Mouse (Mus musculus) gastrocnemius, adult 2 months (tissue): ENCODE data around the gene Cmss1. TPM values are rescaled to one million over a fixed set of nuclear protein-coding genes. Genes with fewer than 3 reads are reported as not detected.

Experiments used
- DNase-seq: peaks from one replicate; pipeline ENCODE4 v3.0.0; 2022
- H3K27ac ChIP-seq: fragments of 200-600 bp; 2 replicates; pipeline ENCODE4 v1.8.1; 2022; ENCODE audit warnings: mild to moderate bottlenecking
- H3K4me3 ChIP-seq: fragments of 200-600 bp; 2 replicates; pipeline ENCODE4 v1.8.1; 2022; ENCODE audit warnings: mild to moderate bottlenecking, moderate library complexity
- CTCF ChIP-seq: fragments of 200-600 bp; IDR thresholded peaks from 2 replicates; pipeline ENCODE4 v1.8.1; 2022; ENCODE audit warnings: antibody characterized with exemption, mild to moderate bottlenecking, moderate library complexity
- intact Hi-C: fragments of 180-260 bp; cut with DNase I; formaldehyde crosslinking; loops from one replicate; pipeline ENCODE4 v1.15.1; 2025
- total RNA-seq, 2 experiments: library from RNA; stranded (reverse); gene quantifications; 2 replicates each; pipeline ENCODE4 v1.2.3; 2021

The Cmss1 gene
- total RNA-seq, 2 experiments from 2014 or later = 33.0 to 44.0 TPM

GRCm38 (mm10) chr16:57530547-57530946 lies 76.1 kb downstream of the Cmss1 start:
- peak overlapping the region; percentile 66 for H3K27ac ChIP-seq
- intact Hi-C loops = no loop called here
- DNase-seq = no peak
- TF ChIP-seq CTCF = no peak
- no peak overlapping the region for H3K4me3 ChIP-seq

- no peak overlapping the region for H3K4me3 ChIP-seq
- peak overlapping the region; percentile 85 for H3K27ac ChIP-seq
- intact Hi-C loops = no loop called here
- no peak for DNase-seq
- no peak for TF ChIP-seq CTCF
Measured at GRCm38 (mm10) chr16:57528457-57528856, 78.2 kb downstream of the Cmss1 start.

DNA sequence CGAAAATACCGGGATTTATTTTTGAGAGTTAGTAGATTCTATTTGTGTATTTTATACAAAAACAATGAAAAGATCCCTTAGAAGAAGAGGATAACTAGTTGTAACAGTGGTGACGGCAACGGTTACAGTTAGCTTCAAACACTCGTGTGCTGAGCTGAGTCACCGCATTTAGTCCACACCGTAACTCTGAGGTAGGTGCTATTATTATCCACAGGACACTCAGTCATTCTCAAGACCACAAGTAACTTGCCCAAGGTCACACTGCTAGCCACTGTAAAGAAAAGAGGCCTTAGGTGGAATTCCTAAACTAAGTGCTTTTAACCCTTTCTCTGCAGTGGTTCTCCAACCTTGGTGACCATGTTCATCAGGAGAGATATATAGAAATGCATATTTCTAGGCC lies 79.8 kb downstream of the Cmss1 start:
- TF ChIP-seq CTCF = no peak
- no peak overlapping the region for H3K4me3 ChIP-seq
- no peak for DNase-seq
- H3K27ac ChIP-seq = peak overlapping the region; percentile 85
- intact Hi-C loops = no loop called here

GRCm38 (mm10) chr16:57525476-57525875 lies 81.2 kb downstream of the Cmss1 start:
- intact Hi-C loops = no loop called here
- TF ChIP-seq CTCF = no peak
- Histone ChIP-seq H3K4me3 (no peak overlapping the region), H3K27ac (0 out of 2 replicates have a peak overlapping the region, but pooled peaks have one; percentile 85)
- DNase-seq = no peak

DNA sequence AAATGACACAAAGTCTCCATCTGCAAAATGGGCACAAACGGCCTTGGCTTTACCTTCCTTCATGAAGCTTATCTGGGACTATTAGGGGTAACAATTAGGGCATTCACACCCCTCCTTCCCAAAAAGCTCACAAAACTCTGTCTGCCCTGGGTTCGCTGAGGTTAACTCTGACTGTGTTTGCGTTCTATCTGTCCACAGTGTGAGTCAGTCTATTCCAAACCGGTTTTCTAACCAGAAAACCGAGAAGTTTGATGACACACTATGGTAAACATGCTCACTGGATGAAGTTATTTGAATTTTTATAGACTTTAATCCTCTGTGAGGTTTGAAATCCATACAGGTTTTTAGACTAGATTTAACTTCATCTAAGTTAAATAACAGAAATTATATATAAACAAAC lies 81.6 kb downstream of the Cmss1 start:
- Histone ChIP-seq H3K27ac (no peak overlapping the region), H3K4me3 (no peak overlapping the region)
- DNase-seq = no peak
- no peak for TF ChIP-seq CTCF
- intact Hi-C loops = no loop called here

- TF ChIP-seq CTCF = no peak
- DNase-seq = peak; percentile 38
- intact Hi-C loops = no loop called here
- peak overlapping the region; percentile 24; the same call in 1 of the 2 replicates for H3K27ac ChIP-seq
- H3K4me3 ChIP-seq = no peak overlapping the region
Measured at GRCm38 (mm10) chr16:57515636-57516035, 91.0 kb downstream of the Cmss1 start.

DNA sequence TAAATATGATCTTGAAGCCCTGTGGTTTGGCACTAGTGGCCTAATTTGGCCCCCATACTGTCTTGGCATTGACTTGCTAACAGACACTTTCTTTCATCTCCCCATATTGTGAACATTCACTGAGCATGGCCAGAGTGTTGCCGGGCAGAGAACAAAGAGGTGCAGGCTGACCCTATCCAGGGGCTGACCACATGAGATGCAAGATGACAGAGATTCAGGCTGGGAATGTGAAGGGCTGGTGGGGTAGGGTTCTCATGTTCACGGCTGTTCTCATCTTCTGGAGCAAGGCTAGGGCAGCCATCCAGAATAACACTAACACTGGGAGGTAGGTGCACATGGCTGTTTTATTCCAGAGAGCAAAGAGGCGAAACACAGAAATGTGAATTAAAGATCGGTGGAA lies 92.3 kb downstream of the Cmss1 start:
- no peak overlapping the region for H3K4me3 ChIP-seq
- intact Hi-C loops = no loop called here
- no peak overlapping the region for H3K27ac ChIP-seq
- TF ChIP-seq CTCF = no peak
- DNase-seq = no peak

DNA sequence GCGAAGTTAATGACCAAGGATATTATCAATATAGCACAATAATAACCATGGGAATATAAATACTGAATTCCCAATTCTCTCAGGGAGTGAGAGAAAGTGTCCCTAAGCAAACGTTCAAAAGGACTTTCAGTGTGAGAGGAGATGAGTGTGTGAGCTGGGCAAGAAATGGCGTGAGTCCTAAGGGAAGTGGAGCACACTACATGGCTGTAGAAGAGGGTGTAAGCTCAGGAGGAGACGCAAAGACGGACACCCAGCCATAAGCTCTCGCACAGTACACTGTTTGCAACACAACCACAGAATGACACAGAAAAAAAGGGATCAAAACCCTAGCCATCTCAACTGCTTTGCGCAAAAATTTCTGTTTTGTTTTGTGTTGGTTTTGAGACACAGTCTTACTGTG lies 93.1 kb downstream of the Cmss1 start:
- H3K27ac ChIP-seq = no peak overlapping the region
- no peak overlapping the region for H3K4me3 ChIP-seq
- intact Hi-C loops = no loop called here
- DNase-seq = no peak
- TF ChIP-seq CTCF = no peak

GRCm38 (mm10) chr16:57509099-57509498 lies 97.6 kb downstream of the Cmss1 start:
- no peak overlapping the region for H3K4me3 ChIP-seq
- DNase-seq = no peak
- H3K27ac ChIP-seq = no peak overlapping the region
- intact Hi-C loops = no loop called here
- TF ChIP-seq CTCF = no peak

DNA sequence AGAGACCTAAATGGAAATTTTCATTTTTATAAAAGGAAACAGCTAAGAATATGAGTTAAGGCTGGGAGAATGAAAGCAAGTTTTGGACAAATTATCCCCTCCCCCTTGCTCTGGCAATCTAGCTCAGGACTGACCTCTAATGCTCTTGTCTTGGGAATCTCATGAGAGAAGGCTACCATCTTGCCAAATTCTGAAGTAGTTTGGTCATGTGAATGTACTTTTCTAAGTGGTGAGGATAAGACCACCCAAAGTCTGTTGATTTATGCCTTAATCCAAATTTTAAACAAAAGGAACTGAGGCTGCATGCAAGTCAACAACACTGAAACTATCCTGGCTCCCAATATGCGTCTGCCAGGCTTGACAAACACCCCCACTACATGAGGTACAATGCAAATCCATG lies 98.3 kb downstream of the Cmss1 start:
- Histone ChIP-seq H3K27ac (peak overlapping the region; percentile 72), H3K4me3 (no peak overlapping the region)
- intact Hi-C loops = no loop called here
- no peak for DNase-seq
- no peak for TF ChIP-seq CTCF

DNA sequence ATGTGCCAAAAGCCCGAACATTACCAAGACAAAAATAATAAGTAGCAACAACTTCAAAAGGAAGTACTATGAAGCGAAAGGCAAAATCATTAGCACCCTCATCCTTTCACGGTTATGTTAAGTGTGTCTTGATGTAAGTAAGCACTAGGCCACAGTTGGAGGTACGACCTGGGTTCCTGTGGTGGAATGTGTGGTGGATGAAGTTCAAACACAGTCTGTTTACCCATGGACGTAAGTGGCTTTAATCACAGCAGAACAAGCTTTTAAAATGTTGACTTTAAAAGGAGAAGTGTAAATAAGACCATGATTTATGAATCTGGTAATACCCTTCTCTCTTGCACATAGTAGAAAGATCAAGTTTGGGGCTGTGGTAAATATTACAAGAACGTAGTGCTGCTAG lies 100.5 kb downstream of the Cmss1 start:
- no peak overlapping the region for H3K4me3 ChIP-seq
- no peak for DNase-seq
- TF ChIP-seq CTCF = no peak
- H3K27ac ChIP-seq = peak overlapping the region; percentile 72; the same call in 1 of the 2 replicates
- intact Hi-C loops = no loop called here

DNA sequence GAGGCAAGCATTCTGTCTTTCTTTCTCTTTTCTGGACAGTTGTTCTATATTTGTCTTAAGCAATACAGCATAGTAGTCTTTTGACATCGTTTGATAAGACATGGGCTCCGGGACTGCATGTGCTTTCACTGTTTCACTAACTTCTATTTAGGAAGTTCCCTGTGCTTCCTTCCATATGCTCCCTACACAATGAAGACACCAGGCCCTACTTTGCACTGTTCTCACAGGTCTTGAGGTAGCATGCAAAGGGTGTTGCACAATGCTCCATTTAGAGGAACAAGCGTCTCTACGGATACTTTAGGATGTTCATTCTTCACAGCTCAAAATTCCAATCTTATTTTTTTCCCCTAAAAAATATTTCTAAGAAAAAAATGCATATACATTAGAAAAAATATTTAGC lies 101.9 kb downstream of the Cmss1 start:
- no peak overlapping the region for H3K27ac ChIP-seq
- H3K4me3 ChIP-seq = no peak overlapping the region
- TF ChIP-seq CTCF = no peak
- no peak for DNase-seq
- intact Hi-C loops = no loop called here

- Histone ChIP-seq H3K4me3 (no peak overlapping the region), H3K27ac (0 out of 2 replicates have a peak overlapping the region, but pooled peaks have one; percentile 10)
- TF ChIP-seq CTCF = no peak
- no peak for DNase-seq
- intact Hi-C loops = no loop called here
Measured at GRCm38 (mm10) chr16:57502761-57503160, 103.9 kb downstream of the Cmss1 start.

DNA sequence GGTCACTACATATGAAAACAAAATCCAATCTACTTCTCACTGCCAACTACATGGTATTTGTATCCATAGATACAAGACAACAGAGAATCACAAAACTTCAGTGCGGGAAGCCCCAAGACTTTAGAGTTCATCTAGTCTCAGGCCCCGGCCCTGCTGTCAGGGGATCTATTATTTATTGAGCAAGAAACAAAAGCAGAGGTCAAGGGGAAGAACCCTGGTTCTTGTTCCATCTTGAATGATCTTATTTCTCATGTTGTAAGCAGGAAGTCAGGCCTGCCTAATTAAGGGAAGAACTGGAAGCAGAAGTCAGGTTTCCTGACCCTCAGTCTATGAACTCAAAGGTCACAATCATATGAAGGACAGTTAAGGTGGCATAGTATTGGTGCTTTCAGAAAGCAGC lies 104.4 kb downstream of the Cmss1 start:
- intact Hi-C loops = no loop called here
- TF ChIP-seq CTCF = no peak
- Histone ChIP-seq H3K27ac (0 out of 2 replicates have a peak overlapping the region, but pooled peaks have one; percentile 10), H3K4me3 (no peak overlapping the region)
- DNase-seq = no peak
